Mouse (Mus musculus) thymus, adult 2 months (tissue): ENCODE results near the gene Aadacl4.

Source experiments
- CTCF ChIP-seq: fragments of 200-500 bp; IDR thresholded peaks from 2 replicates; pipeline ENCODE4 v1.5.1; 2012; ENCODE audit warnings: mild to moderate bottlenecking, control low read depth, low read length, moderate library complexity, borderline replicate concordance; ENCODE audit not compliant: control insufficient read depth, poor library complexity, insufficient read depth; ENCODE audit errors: extremely low read depth
- POLR2A ChIP-seq: fragments of 200-500 bp; IDR thresholded peaks from 2 replicates; pipeline ENCODE4 v1.6.1; 2012; ENCODE audit warnings: mild to moderate bottlenecking, low read length, control low read depth, moderate library complexity; ENCODE audit not compliant: control insufficient read depth, poor library complexity, insufficient read depth; ENCODE audit errors: extremely low read depth

DNA sequence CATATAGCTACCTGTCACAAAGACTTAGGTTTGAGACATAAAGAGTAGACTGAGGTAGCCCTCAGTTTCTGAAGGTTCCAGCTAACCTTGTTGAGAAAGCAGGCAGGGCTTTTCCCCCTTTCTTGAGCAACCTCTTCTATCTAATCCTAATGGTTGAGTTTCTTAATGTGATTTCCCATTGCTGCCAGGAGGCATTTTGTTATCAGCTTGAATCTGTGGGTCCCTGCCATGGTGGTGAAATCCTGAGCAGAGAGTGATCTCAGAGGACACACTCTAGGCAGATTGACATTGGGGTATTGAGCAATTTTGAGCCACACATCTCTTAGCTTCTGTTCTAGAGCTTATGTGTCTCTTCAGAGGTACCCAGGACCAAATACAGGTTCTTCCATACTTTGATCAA, 24.8 kb downstream of the Aadacl4 start:
- TF ChIP-seq POLR2A = no peak
- no peak for TF ChIP-seq CTCF
